Mouse (Mus musculus): ENCODE results near the gene Cutal.

DNA sequence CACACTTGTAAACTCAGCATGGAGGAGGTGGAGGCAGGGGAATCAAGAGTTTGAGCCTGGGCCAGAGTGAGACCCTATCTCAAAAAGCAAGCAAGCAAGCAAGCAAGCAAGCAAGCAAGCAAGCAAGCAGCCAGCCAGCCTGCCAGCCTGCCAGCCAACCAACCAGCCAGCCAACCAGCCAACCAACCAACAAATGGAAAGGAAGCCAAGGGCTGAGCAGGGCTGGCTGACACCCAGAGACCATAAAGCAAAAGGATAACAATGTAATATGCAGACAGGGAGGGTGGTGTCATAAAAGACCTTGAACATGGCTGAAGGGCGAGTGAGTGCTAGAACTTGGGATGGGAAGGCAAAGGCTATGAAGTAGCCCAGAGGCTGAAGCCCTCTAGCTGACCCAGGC is 26.2 kb downstream of the Cutal start:
- TF ChIP-seq POLR2A (IDR thresholded peaks at IDR 0.05; ENCODE audit: insufficient read length, low read depth) (no peak), E2F4 (IDR thresholded peaks at IDR 0.05; ENCODE audit: insufficient read depth) (no peak)

All from myocyte (in vitro differentiated cells).